Mouse (Mus musculus) hindbrain, embryonic 14.5 days (tissue): ENCODE data around the gene Map7. TPM values are rescaled to one million over a fixed set of nuclear protein-coding genes. Genes with fewer than 3 reads are reported as not detected.

ENCODE experiments used
- ATAC-seq: fragments of 200-750 bp; cut with Nextera tagmentation; 2 replicates; pipeline ENCODE4 v1.8.0; 2017; ENCODE audit warnings: moderate number of reproducible peaks, mild to moderate bottlenecking, moderate TSS enrichment, moderate library complexity; ENCODE audit not compliant: low FRiP score
- DNase-seq: peaks from one replicate; pipeline ENCODE4 v3.0.0-alpha.2; 2015; ENCODE audit warnings: low spot score
- H3K27ac ChIP-seq: fragments of 300-500 bp; sonication (generic); 2 replicates; pipeline ENCODE4 v1.5.1; 2014; ENCODE audit warnings: mild to moderate bottlenecking, moderate library complexity
- H3K27me3 ChIP-seq: fragments of 300-500 bp; sonication (generic); 2 replicates; pipeline ENCODE4 v1.6.1; 2014; ENCODE audit warnings: mild to moderate bottlenecking, low read length, mixed read lengths; ENCODE audit not compliant: control insufficient read depth, insufficient read depth
- H3K36me3 ChIP-seq: fragments of 300-500 bp; sonication (generic); replicated peaks from 2 replicates; pipeline ENCODE4 v1.6.1; 2014; ENCODE audit not compliant: control insufficient read depth, insufficient read depth
- H3K4me1 ChIP-seq: fragments of 300-500 bp; sonication (generic); replicated peaks from 2 replicates; pipeline ENCODE4 v1.6.1; 2014; ENCODE audit warnings: antibody characterized with exemption, low read length, mixed read lengths; ENCODE audit not compliant: control insufficient read depth, insufficient read depth
- H3K4me2 ChIP-seq: fragments of 300-500 bp; sonication (generic); replicated peaks from 2 replicates; pipeline ENCODE4 v1.6.1; 2014; ENCODE audit warnings: mild to moderate bottlenecking, moderate library complexity
- H3K4me3 ChIP-seq: fragments of 300-500 bp; sonication (generic); replicated peaks from 2 replicates; pipeline ENCODE4 v1.5.1; 2014; ENCODE audit warnings: mild to moderate bottlenecking, low read length
- H3K9ac ChIP-seq: fragments of 300-500 bp; sonication (generic); 2 replicates; pipeline ENCODE4 v1.6.1; 2014
- H3K9me3 ChIP-seq: fragments of 300-500 bp; sonication (generic); 2 replicates; pipeline ENCODE4 v1.6.1; 2016; ENCODE audit warnings: low read length; ENCODE audit not compliant: control insufficient read depth
- WGBS: fragments of 180-500 bp; shearing (Covaris S2); extraction: QIAGEN DNeasy Blood & Tissue Kit; methylation state at CpG from one replicate; pipeline ENCODE4 v1.1.7; 2014; 5-methylcytosine and 5-hydroxymethylcytosine counted together
- polyA plus RNA-seq: library from polyadenylated mRNA; unstranded; fragments of >200 nt; fragmentation: Nextera tagmentation; extraction: Ambion mirVana; gene quantifications from 2 replicates; pipeline ENCODE4 v1.2.1, GENCODE M21; 2014

Map7 gene
- polyA plus RNA-seq, 1 experiment from 2014 or later = 8.7 TPM

- WGBS = 1% methylated on average over 33 of the region's 74 CpGs
- Histone ChIP-seq H3K27ac (no peak overlapping the region), H3K36me3 (no peaks in the 10 kb centered on the region), H3K4me2 (peak overlapping the region; percentile 91), H3K27me3 (peaks cover 46% of the 10 kb centered on the region), H3K4me1 (peaks cover 7% of the 10 kb centered on the region; the same call in 1 of the 2 replicates), H3K9ac (peak overlapping the region; percentile 60), H3K4me3 (peak overlapping the region; percentile 78), H3K9me3 (no peaks in the 10 kb centered on the region)
- DNase-seq (peak; percentile 53), ATAC-seq (peak; percentile 80)
Observed at GRCm38 (mm10) chr10:20149121-20149834, 1.0 kb downstream of the Map7 start.

GRCm38 (mm10) chr10:20149835-20150355, 1.6 kb downstream of the Map7 start:
- H3K9ac ChIP-seq = peak overlapping the region; percentile 60
- peaks cover 7% of the 10 kb centered on the region; the same call in 1 of the 2 replicates for H3K4me1 ChIP-seq
- no peaks in the 10 kb centered on the region for H3K9me3 ChIP-seq
- 3% methylated on average over 13 of the region's 13 CpGs for WGBS
- DNase-seq = peak; percentile 41
- H3K4me2 ChIP-seq = peak overlapping the region; percentile 91
- H3K27me3 ChIP-seq = peaks cover 46% of the 10 kb centered on the region
- ATAC-seq = 0 out of 2 replicates have a peak, but pooled peaks have one; percentile 1
- H3K27ac ChIP-seq = no peak overlapping the region
- no peaks in the 10 kb centered on the region for H3K36me3 ChIP-seq
- peak overlapping the region; percentile 78 for H3K4me3 ChIP-seq

GRCm38 (mm10) chr10:20152131-20152530, 3.9 kb downstream of the Map7 start:
- WGBS = 84% methylated on average over 1 of the region's 1 CpGs
- Histone ChIP-seq H3K36me3 (no peaks in the 10 kb centered on the region), H3K27ac (no peak overlapping the region), H3K9me3 (no peaks in the 10 kb centered on the region), H3K9ac (no peak overlapping the region), H3K4me1 (peaks cover 7% of the 10 kb centered on the region; the same call in 1 of the 2 replicates), H3K27me3 (peaks cover 39% of the 10 kb centered on the region), H3K4me2 (no peak overlapping the region), H3K4me3 (no peak overlapping the region)
- no peak for ATAC-seq
- DNase-seq = no peak

- H3K4me3 ChIP-seq = no peak overlapping the region
- H3K27ac ChIP-seq = no peak overlapping the region
- DNase-seq (no peak), ATAC-seq (no peak)
- peaks cover 3% of the 10 kb centered on the region; the same call in 1 of the 2 replicates for H3K4me1 ChIP-seq
- 28% methylated on average over 2 of the region's 2 CpGs for WGBS
- H3K4me2 ChIP-seq = no peak overlapping the region
- no peaks in the 10 kb centered on the region for H3K36me3 ChIP-seq
- H3K9me3 ChIP-seq = no peaks in the 10 kb centered on the region
- peaks cover 25% of the 10 kb centered on the region for H3K27me3 ChIP-seq
- H3K9ac ChIP-seq = no peak overlapping the region
Observed at GRCm38 (mm10) chr10:20153507-20153906, 5.2 kb downstream of the Map7 start.

GRCm38 (mm10) chr10:20155401-20155800, 7.1 kb downstream of the Map7 start:
- no peak for ATAC-seq
- Histone ChIP-seq H3K27me3 (peaks cover 7% of the 10 kb centered on the region), H3K9me3 (no peaks in the 10 kb centered on the region), H3K9ac (no peak overlapping the region), H3K4me3 (no peak overlapping the region), H3K4me2 (no peak overlapping the region), H3K36me3 (no peaks in the 10 kb centered on the region), H3K4me1 (no peaks in the 10 kb centered on the region), H3K27ac (no peak overlapping the region)
- WGBS = 77% methylated on average over 7 of the region's 7 CpGs
- no peak for DNase-seq

GRCm38 (mm10) chr10:20157021-20157726, 8.9 kb downstream of the Map7 start:
- Histone ChIP-seq H3K36me3 (no peaks in the 10 kb centered on the region), H3K4me1 (no peaks in the 10 kb centered on the region), H3K27me3 (no peaks in the 10 kb centered on the region), H3K4me2 (no peak overlapping the region), H3K9me3 (no peaks in the 10 kb centered on the region), H3K9ac (no peak overlapping the region), H3K27ac (no peak overlapping the region), H3K4me3 (no peak overlapping the region)
- ATAC-seq = no peak
- DNase-seq = no peak
- WGBS = 82% methylated on average over 8 of the region's 8 CpGs

- Histone ChIP-seq H3K9me3 (no peaks in the 10 kb centered on the region), H3K4me2 (no peak overlapping the region), H3K36me3 (no peaks in the 10 kb centered on the region), H3K27ac (no peak overlapping the region), H3K4me3 (no peak overlapping the region), H3K9ac (no peak overlapping the region), H3K4me1 (no peaks in the 10 kb centered on the region), H3K27me3 (no peaks in the 10 kb centered on the region)
- WGBS = 52% methylated on average over 4 of the region's 4 CpGs
- DNase-seq (no peak), ATAC-seq (no peak)
Observed at GRCm38 (mm10) chr10:20158756-20159155, 10.5 kb downstream of the Map7 start.

- Histone ChIP-seq H3K27me3 (no peaks in the 10 kb centered on the region), H3K4me2 (no peak overlapping the region), H3K4me3 (no peak overlapping the region), H3K27ac (no peak overlapping the region), H3K4me1 (no peaks in the 10 kb centered on the region), H3K36me3 (no peaks in the 10 kb centered on the region), H3K9me3 (no peaks in the 10 kb centered on the region), H3K9ac (no peak overlapping the region)
- WGBS = 94% methylated on average over 5 of the region's 5 CpGs
- no peak for DNase-seq
- no peak for ATAC-seq
Observed at GRCm38 (mm10) chr10:20159308-20159707, 11.0 kb downstream of the Map7 start.

- H3K9ac ChIP-seq = no peak overlapping the region
- no peak for ATAC-seq
- H3K9me3 ChIP-seq = no peaks in the 10 kb centered on the region
- no peaks in the 10 kb centered on the region for H3K27me3 ChIP-seq
- H3K4me1 ChIP-seq = no peaks in the 10 kb centered on the region
- H3K4me3 ChIP-seq = no peak overlapping the region
- no peak for DNase-seq
- H3K27ac ChIP-seq = no peak overlapping the region
- 66% methylated on average over 8 of the region's 8 CpGs for WGBS
- H3K4me2 ChIP-seq = no peak overlapping the region
- H3K36me3 ChIP-seq = no peaks in the 10 kb centered on the region
Observed at GRCm38 (mm10) chr10:20160914-20161313, 12.6 kb downstream of the Map7 start.
